Mouse (Mus musculus): ENCODE data around the gene Gm38392.

- TF ChIP-seq POLR2A (IDR thresholded peaks at IDR 0.05; ENCODE audit: borderline replicate concordance, control insufficient read depth, low read depth, low read length) (no peak), CTCF (IDR thresholded peaks at IDR 0.05; ENCODE audit: control insufficient read depth, insufficient read depth, low read length) (no peak)
Observed at GRCm38 (mm10) chr3:88238866-88239391, 48.1 kb downstream of the Gm38392 start.

All from bone marrow, adult 2 months (tissue).